Mouse (Mus musculus): ENCODE data around the gene Abi1.
"Not testable (repeated sequence)": the region's sequence is repeated elsewhere in the genome, so short reads cannot be mapped to it uniquely, and the experiment has no call there.

The Abi1 gene

GRCm38 (mm10) chr2:22955914-22956313 is 84.1 kb downstream of the Abi1 start:
- no peak for DNase-seq

- no peak for DNase-seq
These were observed 85.8 kb downstream of the Abi1 start for GRCm38 (mm10) chr2:22954278-22954677.

- no peak for DNase-seq
These were observed 90.1 kb downstream of the Abi1 start for GRCm38 (mm10) chr2:22949956-22950355.

- DNase-seq, result no peak
These were observed 106.5 kb downstream of the Abi1 start for GRCm38 (mm10) chr2:22933556-22933955.

- no peak for DNase-seq
These were observed 111.8 kb downstream of the Abi1 start for GRCm38 (mm10) chr2:22928259-22928658.

GRCm38 (mm10) chr2:22925911-22926310 is 114.1 kb downstream of the Abi1 start:
- DNase-seq, result not testable (repeated sequence)

- DNase-seq, result no peak
These were observed 121.4 kb downstream of the Abi1 start for GRCm38 (mm10) chr2:22918651-22919050.

- DNase-seq, result no peak
These were observed 125.6 kb downstream of the Abi1 start for GRCm38 (mm10) chr2:22914421-22914820.

GRCm38 (mm10) chr2:22903947-22904346 is 136.1 kb downstream of the Abi1 start:
- no peak for DNase-seq

GRCm38 (mm10) chr2:22895282-22896273 is 144.5 kb downstream of the Abi1 start, which contains the start of gene Pdss1:
Pdss1 (plus strand) TSS chr2:22895522.
- DNase-seq, result peak; percentile 84

GRCm38 (mm10) chr2:22894932-22895281 is 145.1 kb downstream of the Abi1 start:
- peak; percentile 5 for DNase-seq

Data from right cerebral cortex, postnatal 4 days (tissue).